Mouse (Mus musculus): ENCODE data around the gene Nosip.

Nosip gene

GRCm38 (mm10) chr7:45035631-45036030 is 26.6 kb upstream of the Nosip start:
- no peak for DNase-seq (ENCODE audit: low spot score in 2 of 2)

DNA sequence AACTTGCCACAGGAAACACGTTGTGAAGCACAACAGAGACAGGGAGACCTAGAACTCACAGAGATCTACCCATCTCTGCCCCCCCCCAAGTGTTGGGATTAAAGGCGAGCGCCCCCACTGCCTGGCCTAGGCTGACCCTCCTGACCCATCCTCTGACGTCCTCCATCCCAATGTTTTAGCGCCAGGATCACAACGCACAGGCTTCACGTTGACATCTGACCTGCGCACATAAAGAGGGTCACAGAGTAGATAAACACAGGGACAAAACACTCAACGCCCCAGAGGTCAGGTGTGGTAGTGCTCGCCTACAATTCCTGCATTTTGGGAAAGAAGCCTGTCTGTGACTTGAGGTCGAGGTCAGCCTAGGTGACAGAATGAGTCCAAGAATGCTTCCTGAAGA is 25.5 kb upstream of the Nosip start:
- DNase-seq (ENCODE audit: low spot score in 2 of 2), result no peak

DNA sequence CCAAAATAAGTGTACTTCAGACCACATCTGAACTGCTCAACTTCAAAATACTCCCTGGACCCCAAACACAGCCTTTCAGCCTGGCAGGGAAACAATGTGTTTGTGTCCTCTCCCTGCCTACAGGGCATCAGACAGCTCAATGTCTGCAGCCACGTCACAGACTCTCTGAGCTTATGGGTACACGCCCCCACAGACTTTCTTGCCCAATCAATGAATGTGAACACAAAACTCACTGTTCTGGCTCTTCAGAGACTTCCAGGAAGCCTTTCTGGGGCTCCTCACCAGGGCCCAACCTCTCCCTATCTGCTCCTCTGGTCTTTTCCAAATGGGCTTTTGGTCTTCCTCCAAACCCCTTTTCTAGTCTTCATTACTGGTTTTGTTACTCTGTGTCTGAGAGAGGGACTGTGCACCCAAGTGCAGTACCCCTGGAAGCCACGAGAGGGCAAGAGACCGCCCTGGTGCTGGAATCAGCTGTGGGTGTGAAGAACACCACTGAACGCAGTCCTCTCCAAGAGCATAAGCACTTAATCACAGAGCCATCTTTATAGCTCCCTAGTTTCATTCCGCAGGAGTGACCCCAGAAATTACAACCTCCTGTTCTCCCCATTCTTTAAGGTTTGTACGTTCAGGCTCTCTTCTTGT is 24.4 kb upstream of the Nosip start:
- no peak for DNase-seq (ENCODE audit: low spot score in 2 of 2)

DNA sequence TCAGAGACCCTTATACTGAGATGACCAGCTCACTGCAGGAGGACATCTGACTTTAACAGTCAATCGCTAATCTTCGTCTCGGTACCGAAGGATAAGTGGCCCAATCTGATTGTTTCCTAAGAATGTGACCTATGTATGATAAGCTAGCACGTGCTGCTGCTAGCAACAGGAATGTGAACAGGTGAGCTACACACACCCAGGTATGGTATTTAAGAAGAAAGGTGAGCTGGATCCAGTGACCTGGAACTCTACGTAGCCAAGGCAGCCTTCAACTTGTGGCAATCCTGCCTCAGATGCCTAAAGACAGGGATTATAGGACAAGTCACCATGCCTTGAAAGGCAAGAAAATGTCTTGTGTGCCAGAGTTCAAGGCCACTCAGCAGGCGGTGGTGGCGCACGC is 23.8 kb upstream of the Nosip start:
- DNase-seq (ENCODE audit: low spot score in 2 of 2), result no peak

DNA sequence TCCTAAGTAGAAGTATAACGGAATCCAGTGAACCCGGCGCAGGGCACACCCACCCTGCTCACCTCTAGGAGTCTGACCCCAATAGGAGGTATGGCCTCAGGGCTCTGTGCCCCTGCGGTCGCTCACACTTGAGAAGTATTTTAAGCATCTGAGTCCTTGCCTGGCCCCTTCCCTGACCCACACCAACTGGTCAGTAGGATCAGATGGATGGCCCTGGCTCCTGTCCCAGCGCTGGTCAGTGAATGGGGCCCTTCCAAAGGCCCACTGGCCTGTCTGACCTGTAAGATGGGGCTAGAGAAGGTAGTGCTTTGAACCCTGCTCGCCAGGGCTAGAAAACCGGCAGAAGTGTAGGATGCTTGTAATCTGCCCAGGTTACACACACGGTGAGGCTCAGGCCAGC is 21.4 kb upstream of the Nosip start:
- DNase-seq (ENCODE audit: low spot score in 2 of 2), result no peak

DNA sequence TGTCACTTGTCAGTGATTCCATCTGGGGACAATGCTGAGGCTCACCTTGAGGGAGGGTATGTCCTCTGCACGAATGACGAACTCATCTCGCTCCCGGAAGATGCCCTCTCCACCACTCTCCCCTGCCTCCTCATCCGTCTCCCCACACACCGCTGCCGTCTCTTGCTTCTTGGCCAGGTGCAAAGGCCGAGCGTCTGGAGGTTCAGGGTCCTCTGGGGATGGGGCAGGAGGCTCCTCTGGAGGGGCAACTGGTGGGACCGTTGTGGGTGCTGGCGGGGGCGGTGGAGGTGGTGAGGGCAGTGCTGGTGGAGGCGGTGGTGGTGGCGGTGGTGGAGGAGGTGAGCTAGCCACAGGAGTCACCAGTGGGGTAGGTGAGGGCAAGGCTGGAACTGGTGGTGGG is 18.9 kb upstream of the Nosip start:
- DNase-seq (ENCODE audit: low spot score in 2 of 2), result no peak

DNA sequence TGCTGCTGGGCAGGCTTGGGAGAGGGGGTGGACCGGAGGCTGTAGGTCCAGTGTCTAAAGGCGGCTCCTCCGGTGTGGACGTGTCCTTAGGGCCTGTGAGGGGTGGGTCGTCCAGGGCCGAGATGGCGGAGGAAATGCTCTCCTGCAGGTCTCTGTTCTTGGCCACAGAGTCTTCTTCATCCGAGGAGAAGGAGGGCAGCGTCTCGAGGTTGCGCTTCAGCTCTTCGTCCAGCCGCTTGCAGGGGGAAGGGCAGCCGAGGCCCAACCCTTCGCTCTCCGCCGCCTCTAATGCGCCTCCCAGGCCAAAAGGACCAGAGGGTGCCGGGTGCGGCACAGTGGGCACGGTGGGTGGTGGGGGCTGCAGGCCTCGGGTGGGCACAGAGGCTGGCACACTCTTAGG is 16.5 kb upstream of the Nosip start:
- no peak for DNase-seq (ENCODE audit: low spot score in 2 of 2)

GRCm38 (mm10) chr7:45046853-45047350 is 15.3 kb upstream of the Nosip start:
- DNase-seq (ENCODE audit: low spot score in 2 of 2), result no peak

- no peak for DNase-seq (ENCODE audit: low spot score in 2 of 2)
These were observed 14.7 kb upstream of the Nosip start for GRCm38 (mm10) chr7:45047491-45047890.

DNA sequence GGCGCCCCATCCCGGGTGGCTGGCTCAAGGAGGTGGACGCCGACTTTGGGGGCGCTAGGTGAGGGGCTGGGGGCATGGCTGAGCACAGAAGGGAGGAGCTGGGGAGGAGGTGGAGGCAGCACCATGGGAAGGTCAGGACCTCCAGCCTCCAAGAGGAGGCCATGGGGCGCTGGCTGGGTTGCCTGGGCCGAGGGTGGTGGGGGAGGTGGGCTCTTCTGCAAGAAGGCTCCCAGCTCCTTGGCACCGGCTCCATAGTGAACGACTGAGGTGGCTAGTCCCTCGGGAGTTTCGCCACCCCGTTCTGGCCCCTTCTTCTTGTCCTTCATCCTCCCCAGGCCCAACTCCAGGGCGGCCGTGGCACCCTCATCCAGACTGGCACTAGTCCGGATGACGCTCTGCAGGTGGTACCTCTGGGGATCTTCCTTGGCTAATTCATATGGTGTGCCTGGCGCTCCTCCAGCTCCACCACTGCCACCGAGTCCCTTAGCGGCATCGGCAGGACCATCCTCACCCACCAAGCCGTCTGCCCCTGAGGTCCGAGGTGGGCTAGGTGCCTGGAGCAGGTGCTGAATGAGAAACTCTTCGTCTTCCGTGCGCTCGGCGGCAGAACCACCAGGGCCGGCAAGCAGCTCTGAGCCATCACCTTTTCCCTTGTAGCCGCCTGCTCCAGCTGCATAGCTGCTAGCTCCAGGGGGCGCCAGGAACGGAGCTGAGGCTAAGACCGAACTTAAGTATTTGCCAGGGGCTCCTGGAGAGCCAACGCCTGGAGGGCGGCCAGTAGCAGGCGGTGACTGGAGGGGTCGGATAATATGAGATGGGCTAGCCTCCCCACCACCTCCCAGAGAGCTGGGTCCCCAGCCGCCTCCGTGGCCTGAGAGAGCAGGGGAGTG is 14.0 kb upstream of the Nosip start:
- no peak for DNase-seq (ENCODE audit: low spot score in 2 of 2)

DNA sequence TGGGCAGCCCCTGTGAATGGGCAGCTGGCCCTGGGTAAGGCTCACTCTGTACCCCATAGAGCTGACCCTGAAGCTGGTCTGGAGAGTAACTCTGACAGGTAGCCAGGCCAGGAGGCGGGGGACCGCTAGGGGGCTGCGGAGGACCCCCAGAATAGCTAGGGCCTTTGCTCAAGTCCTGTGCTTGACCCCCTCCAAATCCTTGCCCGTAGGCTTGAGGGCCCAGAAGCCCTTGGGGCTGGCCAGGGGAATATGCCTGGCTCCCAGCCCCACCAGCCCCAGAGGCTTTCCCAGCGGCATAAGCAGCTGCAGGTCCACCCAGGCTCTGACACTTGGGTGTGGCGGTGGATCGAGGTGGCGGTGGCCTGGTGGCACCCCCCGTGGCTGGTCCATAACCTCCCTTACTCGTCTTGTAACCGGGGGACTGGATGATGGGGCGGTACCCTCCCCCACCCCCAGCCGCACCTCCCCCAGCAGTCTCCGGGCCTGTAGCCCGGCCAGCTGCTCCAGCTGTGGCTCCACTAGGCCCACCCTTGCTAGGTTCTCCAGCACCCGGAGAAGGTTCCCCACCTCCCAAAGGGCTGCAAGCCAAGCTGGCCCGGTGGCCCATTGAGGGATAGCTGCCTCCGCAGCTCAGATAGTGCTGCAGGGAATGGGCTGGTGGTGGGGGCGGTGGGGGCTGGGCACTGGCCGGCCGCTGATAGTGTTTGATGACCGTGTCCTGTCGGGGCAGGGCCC is 13.1 kb upstream of the Nosip start:
- DNase-seq (ENCODE audit: low spot score in 2 of 2), result no peak

DNA sequence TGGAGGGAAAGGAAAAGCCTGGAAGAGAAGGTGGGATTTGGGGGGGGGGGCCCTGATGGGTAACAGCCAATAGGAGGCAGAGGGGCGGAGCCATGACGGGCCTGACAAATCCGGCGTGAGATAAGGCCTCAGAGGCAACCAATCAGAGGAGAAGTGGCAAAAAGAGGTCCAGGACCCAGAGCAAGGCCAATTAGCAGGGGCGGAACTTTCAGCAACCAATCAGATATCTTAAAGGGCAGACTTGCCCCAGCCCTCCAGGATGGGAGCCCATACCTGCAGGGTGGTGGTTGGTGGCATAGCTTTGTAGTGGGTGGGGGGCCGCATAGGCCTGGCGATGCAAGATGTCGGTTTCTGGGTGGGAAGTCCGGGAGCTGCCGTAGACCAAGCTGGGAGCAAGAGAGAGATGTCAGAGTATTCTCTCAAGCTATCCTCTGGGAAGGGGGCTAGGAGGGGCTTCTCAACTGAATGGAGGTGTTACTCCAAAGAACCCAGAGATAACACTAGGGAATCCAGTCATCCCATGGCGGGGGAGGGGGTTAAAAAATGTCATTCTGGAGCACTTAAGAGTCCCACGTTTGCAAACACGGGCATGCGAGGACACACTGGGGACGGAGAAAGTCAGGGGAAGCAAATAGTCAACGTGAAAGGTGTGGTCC is 11.2 kb upstream of the Nosip start:
- DNase-seq (ENCODE audit: low spot score in 2 of 2), result peak; percentile 60 to 74

DNA sequence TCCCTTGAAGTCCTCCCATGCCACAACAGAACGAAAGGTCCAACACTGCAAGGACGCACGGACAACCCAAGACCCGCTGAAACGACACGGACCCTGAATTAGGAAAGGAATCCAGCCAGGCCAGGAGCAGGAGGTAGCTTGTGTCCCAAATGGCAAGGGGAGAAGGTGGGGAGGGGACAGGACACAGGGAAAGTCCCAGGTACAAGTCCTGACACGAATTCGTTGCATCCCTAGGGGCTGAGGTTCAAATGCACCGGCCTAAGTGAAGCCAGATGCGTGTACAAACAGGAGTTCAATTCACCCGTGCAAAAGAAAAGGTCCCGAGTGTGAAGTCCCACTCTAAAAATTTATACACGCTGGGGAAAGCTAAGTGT is 10.6 kb upstream of the Nosip start:
- no peak for DNase-seq (ENCODE audit: low spot score in 2 of 2)

- DNase-seq (ENCODE audit: low spot score in 2 of 2), result peak; percentile 50 to 52
These were observed 9.9 kb upstream of the Nosip start for GRCm38 (mm10) chr7:45052181-45052861.

DNA sequence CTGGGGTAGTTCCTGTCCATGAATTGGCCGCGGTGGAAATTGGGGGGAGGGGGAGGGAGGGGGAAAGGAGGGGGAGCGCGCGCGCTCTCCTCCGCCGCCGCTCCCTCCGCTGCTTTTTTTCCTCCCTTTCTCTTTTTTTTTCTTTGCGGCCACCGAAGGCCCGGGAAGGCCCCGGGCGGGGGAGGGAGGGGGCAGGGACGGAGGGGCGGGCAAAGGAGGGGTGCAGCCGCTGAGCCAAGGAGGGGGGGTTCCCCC is 9.4 kb upstream of the Nosip start, which contains the start of gene Prr12:
Gene Prr12 (minus strand): TSS at position 20 of the 255 bp plus-strand sequence.
- DNase-seq (ENCODE audit: low spot score in 2 of 2), result no peak

DNA sequence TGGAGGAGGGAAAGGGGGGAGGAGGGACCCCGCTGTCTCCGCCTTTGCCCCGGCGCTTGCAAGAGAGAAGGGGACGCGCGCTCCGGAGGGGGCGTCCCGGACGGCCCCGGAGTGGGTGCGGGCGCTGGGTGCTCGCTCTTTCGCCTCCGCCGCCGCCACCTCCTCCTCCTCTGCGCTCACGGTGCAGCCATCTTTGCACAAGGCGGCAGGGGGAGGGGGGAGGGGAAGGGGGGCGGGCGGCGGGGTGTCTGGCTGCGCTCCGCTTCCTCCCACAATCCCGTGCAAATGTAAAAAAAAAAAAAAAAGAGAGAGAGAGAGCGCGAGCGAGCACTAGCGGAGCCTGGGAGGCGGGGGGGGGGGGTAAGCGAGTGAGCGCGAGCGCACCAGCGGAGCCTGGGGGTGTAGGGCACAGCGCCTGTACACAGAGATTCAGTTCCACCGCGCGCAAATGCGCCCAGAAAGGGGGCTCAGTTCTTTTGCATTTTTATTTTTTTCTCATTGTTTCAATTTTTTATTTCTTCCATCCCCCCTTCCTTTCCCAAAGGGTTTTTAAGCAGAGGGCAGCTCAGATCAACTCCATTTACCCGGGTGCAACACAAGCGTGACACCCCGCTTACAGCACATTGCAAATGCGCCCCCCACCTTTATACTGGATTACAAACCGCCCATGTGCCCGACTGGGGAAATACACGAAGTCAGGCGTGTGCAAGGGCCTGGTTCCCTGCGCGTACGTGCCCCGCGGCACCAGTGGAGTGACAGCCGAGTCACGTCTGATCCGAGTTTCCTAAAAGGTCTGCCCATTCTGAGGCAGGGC is 8.9 kb upstream of the Nosip start:
- peak; percentile 57 to 73 for DNase-seq (ENCODE audit: low spot score in 2 of 2)

DNA sequence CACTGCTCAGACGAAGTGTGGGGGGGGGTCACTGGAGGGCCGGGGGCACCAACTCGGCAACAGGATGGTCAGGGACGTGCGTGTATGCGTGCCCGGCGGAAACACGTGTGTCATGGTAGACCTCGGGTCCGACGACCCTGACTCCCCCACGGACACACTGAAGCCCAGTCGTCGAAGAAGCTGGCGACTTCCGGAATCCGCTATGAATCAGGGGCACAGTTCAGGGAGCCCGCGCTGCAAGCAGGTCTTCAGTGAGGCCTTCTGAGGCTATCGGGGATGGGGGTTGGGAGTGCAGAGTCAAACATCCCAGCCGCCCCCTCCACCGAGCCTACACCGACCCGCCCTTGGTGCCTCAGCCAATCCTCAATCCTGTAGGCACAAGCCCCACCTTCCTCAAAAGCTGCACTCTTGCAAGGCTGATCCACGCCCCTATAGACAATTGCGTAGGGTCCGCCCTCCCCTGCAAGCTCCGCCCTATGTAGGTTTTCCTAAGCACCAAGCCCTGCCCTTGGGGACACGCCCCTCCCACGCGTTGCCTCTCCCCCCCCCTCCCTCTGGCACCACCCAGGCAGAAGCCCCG is 8.2 kb upstream of the Nosip start:
- DNase-seq (ENCODE audit: low spot score in 2 of 2), result peak; percentile 90 to 91

DNA sequence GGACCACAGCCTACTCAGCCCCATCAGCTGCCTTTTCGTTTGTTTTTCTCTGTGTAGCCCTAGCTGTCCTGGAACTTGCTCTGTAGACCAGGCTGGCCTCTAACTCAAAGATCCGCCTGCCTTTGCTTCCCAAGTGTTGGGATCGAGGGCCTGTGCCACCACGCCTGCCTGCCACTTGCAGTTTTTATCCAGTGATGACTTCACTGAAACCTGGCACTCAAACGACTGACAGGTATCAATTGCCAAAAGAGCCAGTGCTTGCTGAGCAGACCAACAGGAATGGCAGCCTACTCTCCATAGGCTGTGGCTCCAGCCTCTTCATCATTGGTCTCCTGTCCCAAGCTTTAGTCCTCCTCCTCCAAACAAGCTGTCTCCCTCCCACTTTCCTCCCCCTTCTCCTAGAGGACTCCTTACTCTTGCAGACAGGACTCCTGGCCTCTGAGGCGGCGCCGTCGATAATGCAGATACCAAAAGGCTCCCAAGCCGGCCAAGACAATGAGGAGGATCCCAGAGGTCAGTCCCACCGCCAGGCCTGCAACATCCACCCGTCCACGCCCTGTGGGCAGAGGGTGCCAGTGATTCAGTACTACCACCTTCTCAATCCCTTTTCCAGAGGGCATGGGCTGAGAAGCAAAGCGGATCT is 5.8 kb upstream of the Nosip start:
- no peak for DNase-seq (ENCODE audit: low spot score in 2 of 2)

DNA sequence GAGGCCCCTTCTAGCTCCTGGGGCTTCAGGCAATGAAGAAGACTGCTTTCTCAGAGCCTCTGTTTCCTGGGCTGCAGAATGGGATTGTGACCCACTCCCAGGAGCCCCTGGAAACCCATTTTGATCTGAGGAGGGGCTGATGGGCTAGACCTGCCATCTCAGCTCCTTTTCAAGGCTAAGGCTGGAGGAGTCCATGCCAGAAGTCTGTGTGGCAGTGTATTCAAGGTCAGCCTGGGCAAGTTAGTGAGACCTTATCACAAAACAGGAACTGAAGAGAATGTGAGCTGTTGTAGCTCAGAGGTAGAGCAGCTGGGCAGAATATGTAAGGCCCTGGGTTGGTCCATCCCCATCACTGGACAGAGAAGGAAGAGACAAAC is 5.3 kb upstream of the Nosip start:
- no peak for DNase-seq (ENCODE audit: low spot score in 2 of 2)
